Mouse (Mus musculus) central nervous system, embryonic 11.5 days (tissue): Measurements from ENCODE around the gene Yme1l1. TPM values are rescaled to one million over a fixed set of nuclear protein-coding genes. Genes with fewer than 3 reads are reported as not detected.

Experiments used
- polyA plus RNA-seq: library from polyadenylated mRNA; depleted of rRNA; stranded (reverse); fragments of >200 nt; gene quantifications from 2 replicates; pipeline ENCODE4 v1.2.3, GENCODE M21; 2012; rRNA removed

The Yme1l1 gene
- polyA plus RNA-seq, result 39.3 and 58.3 TPM in 2 replicates

DNA sequence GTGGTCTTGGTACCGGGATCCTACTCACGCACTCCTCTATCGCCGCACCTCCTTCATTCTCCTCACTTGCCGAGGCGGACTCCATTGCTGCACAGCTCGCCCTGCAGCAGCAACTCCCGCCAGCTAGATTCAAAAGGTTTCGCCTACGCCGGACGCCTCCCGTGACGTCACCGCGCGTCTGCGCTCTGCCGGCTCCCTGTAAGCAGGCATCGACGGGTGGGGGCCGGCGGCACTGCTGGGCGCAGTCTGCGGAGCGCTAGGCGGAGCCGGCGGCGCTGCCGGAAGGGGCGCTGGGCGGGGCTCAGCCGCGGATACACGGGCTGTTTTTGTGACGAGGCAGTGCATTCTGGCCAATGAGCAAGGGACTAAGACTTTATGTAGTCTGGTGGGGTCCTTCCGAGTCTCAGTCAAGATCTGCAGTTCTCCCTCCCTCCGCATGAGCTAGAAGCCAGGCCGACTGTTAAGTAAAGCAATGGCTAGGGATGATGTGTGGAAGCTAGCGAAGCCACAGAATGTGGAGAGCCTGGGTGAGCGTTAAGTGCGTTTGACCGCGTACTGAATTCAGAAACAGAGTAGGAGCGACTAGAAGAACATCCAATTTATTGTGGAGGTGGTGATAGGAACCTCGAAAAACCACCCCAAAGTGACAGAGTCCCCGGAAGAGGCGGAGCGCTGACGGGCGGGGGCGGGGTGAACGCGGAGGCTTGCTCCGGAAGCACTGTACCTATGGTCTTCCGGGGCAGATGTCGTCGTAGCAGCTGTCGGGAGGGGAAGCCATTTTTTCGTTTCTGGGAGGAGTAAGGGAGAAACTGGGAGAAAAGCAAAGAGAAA lies at the start of gene Yme1l1, which contains the start of gene Mastl:
Gene Yme1l1 (plus strand): TSS at position 593 of the 831 bp plus-strand sequence.
Gene Mastl (minus strand): TSS at position 248 of the 831 bp plus-strand sequence.

DNA sequence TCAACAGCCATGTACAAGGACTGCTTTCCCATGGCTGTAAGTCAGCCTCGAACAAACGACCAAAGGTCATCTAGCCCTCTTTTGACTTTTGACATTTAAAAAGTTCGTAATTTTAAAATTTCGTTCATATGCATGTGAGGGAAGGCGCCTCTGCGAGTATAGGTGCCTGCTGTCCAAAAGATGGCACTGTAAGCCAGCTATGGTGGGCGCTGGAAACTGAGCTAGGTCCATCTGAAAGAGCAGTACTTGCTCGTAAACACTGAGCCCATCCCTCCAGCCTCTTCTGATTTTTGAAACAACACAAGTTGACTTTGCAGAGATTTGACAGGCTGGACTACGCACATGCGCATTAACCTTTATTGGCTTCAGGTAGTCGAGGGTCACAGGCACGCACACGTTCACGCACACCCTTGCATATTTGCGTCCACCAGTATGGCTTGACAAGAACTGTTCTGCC lies 50.9 kb downstream of the Yme1l1 start, which contains the start of gene 4931423N10Rik:
Gene 4931423N10Rik (plus strand): TSS at position 407 of the 457 bp plus-strand sequence.

Other genes starting within 250 kb of the Yme1l1 start
- gene Abi1, start 116.1 kb upstream of the Yme1l1 start, polyA plus RNA-seq, result 37.8 and 66.5 TPM in 2 replicates
- gene Acbd5, start 88.2 kb upstream of the Yme1l1 start, polyA plus RNA-seq, result 23.7 and 38.9 TPM in 2 replicates
- gene Mastl, start 345 bp upstream of the Yme1l1 start, polyA plus RNA-seq, result 5.9 and 10.1 TPM in 2 replicates
- 0.05 and 0.06 TPM in 2 replicates for gene 4931423N10Rik, start 51.1 kb downstream of the Yme1l1 start, polyA plus RNA-seq
- gene Nxph2, start 164.9 kb downstream of the Yme1l1 start, polyA plus RNA-seq, result 0.04 and 0.10 TPM in 2 replicates